Mouse (Mus musculus): Measurements from ENCODE around the gene Maneal. TPM values are rescaled to one million over a fixed set of nuclear protein-coding genes. Genes with fewer than 3 reads are reported as not detected.

The Maneal gene
- polyA plus RNA-seq, 1 experiment, result 52.5 TPM

Other genes starting within 250 kb of the Maneal start
- 6.9 and 11.6 TPM in 2 replicates for gene Pou3f1, start 205.4 kb downstream of the Maneal start, polyA plus RNA-seq (2012; rRNA removed)
- gene Utp11, start 168.6 kb downstream of the Maneal start, polyA plus RNA-seq (2012; rRNA removed), result 19.0 and 20.7 TPM in 2 replicates
- 2.0 and 2.2 TPM in 2 replicates for gene Fhl3, start 161.5 kb downstream of the Maneal start, polyA plus RNA-seq (2012; rRNA removed)
- 35.5 and 40.4 TPM in 2 replicates for gene Sf3a3, start 147.4 kb downstream of the Maneal start, polyA plus RNA-seq (2012; rRNA removed)
- 58.0 and 71.4 TPM in 2 replicates for gene Inpp5b, start 120.3 kb downstream of the Maneal start, polyA plus RNA-seq (2012; rRNA removed)
- gene Mtf1, start 60.1 kb downstream of the Maneal start, polyA plus RNA-seq (2012; rRNA removed), result 12.9 and 13.2 TPM in 2 replicates
- gene Yrdc, start 11.5 kb downstream of the Maneal start, polyA plus RNA-seq (2012; rRNA removed), result 34.5 and 36.8 TPM in 2 replicates
- 91.4 and 98.1 TPM in 2 replicates for gene 1110065P20Rik, start 11.0 kb downstream of the Maneal start, polyA plus RNA-seq (2012; rRNA removed)
- 49.8 and 50.9 TPM in 2 replicates for gene Epha10, start 18.7 kb upstream of the Maneal start, polyA plus RNA-seq (2012; rRNA removed)
- gene 9930104L06Rik, start 74.9 kb upstream of the Maneal start, polyA plus RNA-seq (2012; rRNA removed), result 20.9 and 21.3 TPM in 2 replicates
- gene Cdca8, start 77.1 kb upstream of the Maneal start, polyA plus RNA-seq (2012; rRNA removed), result 2.0 and 2.6 TPM in 2 replicates
- 3.6 and 8.3 TPM in 2 replicates for gene Rspo1, start 124.3 kb upstream of the Maneal start, polyA plus RNA-seq (2012; rRNA removed)
- 115 and 127 TPM in 2 replicates for gene Gnl2, start 154.4 kb upstream of the Maneal start, polyA plus RNA-seq (2012; rRNA removed)
- 0.42 and 0.44 TPM in 2 replicates for gene Dnali1, start 203.5 kb upstream of the Maneal start, polyA plus RNA-seq (2012; rRNA removed)
- gene Snip1, start 204.5 kb upstream of the Maneal start, polyA plus RNA-seq (2012; rRNA removed), result 11.6 and 12.0 TPM in 2 replicates
- gene Meaf6, start 223.0 kb upstream of the Maneal start, polyA plus RNA-seq (2012; rRNA removed), result 105 and 111 TPM in 2 replicates